Mouse (Mus musculus): ENCODE measurements around the gene Ralgapa2. TPM values are rescaled to one million over a fixed set of nuclear protein-coding genes. Genes with fewer than 3 reads are reported as not detected.

Gene Ralgapa2
- polyA plus RNA-seq, 1 experiment from 2014 or later, result 9.9 TPM

DNA sequence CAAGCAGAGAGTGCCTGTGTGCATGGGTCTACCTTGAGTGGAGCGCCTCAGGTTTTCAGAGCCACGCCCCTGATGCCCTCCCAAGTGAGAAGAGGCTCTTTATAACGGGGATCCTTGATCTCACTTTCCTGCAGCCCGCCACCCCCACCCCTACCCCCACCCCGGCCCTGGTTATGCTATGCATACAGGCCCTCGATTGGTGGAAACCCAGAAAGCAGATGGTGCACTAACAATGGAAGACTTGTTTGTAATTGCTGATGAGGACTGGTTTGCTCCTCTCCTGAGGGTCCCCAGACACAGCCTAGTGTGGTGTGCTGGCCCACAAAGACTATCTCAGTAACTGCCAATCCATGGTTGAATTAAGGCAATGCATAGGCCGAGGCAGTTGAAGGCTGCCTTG is 263.1 kb downstream of the Ralgapa2 start:
- H3K27ac ChIP-seq (ENCODE audit: low read depth, low read length), result no peak overlapping the region
- no peak overlapping the region for H3K4me2 ChIP-seq (ENCODE audit: low read length)
- WGBS, result 43% methylated on average over 7 of the region's 7 CpGs

DNA sequence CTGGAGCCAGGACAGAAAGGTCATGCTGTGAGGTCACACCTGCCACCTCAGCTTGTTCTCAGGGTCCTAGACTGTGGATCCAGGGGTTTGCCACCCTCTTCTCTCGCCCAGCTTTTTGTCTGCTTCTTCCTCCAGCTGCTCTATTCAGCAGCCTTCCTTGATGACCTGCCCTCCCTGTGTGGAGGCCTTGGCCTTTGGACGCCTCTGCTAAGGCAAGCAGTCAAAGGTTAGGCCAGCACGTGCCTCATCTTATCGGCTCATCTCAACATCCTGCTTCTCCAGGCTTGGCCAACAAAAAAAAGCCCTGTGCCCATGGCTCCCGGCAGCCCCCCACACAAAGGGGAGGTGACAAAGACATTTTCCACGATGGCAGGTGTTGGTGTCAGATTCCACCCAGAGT is 264.6 kb downstream of the Ralgapa2 start:
- Histone ChIP-seq H3K27ac (ENCODE audit: low read depth, low read length) (no peak overlapping the region), H3K9me3 (ENCODE audit: control insufficient read depth, low read length) (no peaks in the 10 kb centered on the region), H3K4me2 (ENCODE audit: low read length) (no peak overlapping the region), H3K27me3 (replicated peaks; ENCODE audit: control insufficient read depth, insufficient read depth, low read length) (no peaks in the 10 kb centered on the region), H3K9ac (ENCODE audit: low read depth, low read length) (no peak overlapping the region), H3K4me3 (ENCODE audit: low read length) (no peak overlapping the region), H3K4me1 (ENCODE audit: control insufficient read depth, insufficient read depth, low read depth, low read length) (0 out of 2 replicates have a peak, but pooled peaks cover 2% of the 10 kb centered on the region), H3K36me3 (ENCODE audit: control insufficient read depth, insufficient read depth, low read length) (peaks cover 2% of the 10 kb centered on the region; the same call in 1 of the 2 replicates)
- WGBS, result 39% methylated on average over 6 of the region's 6 CpGs
- ATAC-seq, result no peak

More for the DNA sequence above, 263.1 kb downstream of the Ralgapa2 start:
- Histone ChIP-seq H3K4me3 (ENCODE audit: low read length) (no peak overlapping the region), H3K9me3 (ENCODE audit: control insufficient read depth, low read length) (no peaks in the 10 kb centered on the region), H3K27me3 (replicated peaks; ENCODE audit: control insufficient read depth, insufficient read depth, low read length) (no peaks in the 10 kb centered on the region), H3K36me3 (ENCODE audit: control insufficient read depth, insufficient read depth, low read length) (peaks cover 2% of the 10 kb centered on the region; the same call in 1 of the 2 replicates), H3K4me1 (ENCODE audit: control insufficient read depth, insufficient read depth, low read depth, low read length) (0 out of 2 replicates have a peak, but pooled peaks cover 2% of the 10 kb centered on the region), H3K9ac (ENCODE audit: low read depth, low read length) (no peak overlapping the region)
- no peak for ATAC-seq

DNA sequence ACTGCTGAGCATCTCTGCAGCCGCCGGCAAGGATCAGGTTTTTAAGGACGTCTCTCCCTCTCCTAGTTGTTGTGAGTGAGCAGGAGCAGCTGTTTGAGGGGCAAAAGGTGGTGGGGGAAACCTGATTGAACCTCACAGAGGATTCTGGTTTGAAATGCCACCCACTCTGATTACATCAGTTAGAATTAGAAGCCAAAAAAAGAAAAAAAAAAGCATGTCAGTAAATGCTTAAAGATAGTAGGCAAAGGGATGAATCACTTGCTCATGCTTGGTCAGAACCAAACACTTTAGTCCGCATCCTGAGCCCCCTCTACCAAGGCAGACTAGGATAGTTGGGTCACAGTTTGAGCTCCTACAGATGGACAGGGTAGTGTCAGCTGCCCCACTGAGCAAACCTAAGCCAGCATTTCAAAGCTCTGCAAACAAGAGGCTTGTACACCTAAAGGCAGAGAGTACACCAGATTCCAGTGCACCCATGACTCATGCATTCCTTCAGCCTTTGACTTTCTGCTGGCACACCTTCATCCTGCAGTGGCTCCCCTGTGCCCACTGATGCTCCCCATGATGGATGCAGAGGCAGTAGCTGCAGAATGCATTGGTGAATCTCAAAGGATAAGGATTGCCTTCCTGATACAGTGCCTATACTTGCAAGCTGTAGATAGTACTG is 265.6 kb downstream of the Ralgapa2 start:
- H3K9me3 ChIP-seq (ENCODE audit: control insufficient read depth, low read length), result no peaks in the 10 kb centered on the region

DNA sequence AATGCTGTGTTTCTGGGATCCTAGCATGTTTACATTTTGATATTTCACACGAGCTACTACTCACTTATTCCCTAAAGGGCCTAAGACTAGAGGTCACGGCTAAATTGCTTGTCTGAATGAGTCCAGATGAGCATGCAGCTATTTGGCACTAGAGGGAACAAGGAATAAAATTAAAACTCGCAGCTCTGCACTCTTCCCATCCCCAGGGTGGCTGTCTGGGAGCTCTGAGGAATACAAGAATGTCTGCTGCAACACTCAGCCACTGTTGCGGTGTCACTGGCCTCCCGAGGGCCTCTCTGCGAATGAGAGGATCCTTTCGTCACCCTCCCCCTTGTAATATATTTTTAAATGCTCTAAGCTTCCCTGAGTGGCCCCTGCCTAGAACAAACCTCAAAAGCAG is 266.7 kb downstream of the Ralgapa2 start:
- Histone ChIP-seq H3K9me3 (ENCODE audit: control insufficient read depth, low read length) (no peaks in the 10 kb centered on the region), H3K27ac (ENCODE audit: low read depth, low read length) (no peak overlapping the region), H3K4me2 (ENCODE audit: low read length) (no peak overlapping the region), H3K9ac (ENCODE audit: low read depth, low read length) (no peak overlapping the region), H3K4me3 (ENCODE audit: low read length) (no peak overlapping the region), H3K4me1 (ENCODE audit: control insufficient read depth, insufficient read depth, low read depth, low read length) (no peaks in the 10 kb centered on the region), H3K36me3 (ENCODE audit: control insufficient read depth, insufficient read depth, low read length) (peaks cover 2% of the 10 kb centered on the region; the same call in 1 of the 2 replicates), H3K27me3 (replicated peaks; ENCODE audit: control insufficient read depth, insufficient read depth, low read length) (no peaks in the 10 kb centered on the region)
- 55% methylated on average over 7 of the region's 7 CpGs for WGBS
- ATAC-seq, result no peak

More for the DNA sequence above, 265.6 kb downstream of the Ralgapa2 start:
- H3K4me1 ChIP-seq (ENCODE audit: control insufficient read depth, insufficient read depth, low read depth, low read length), result 0 out of 2 replicates have a peak, but pooled peaks cover 2% of the 10 kb centered on the region
- H3K27me3 ChIP-seq (replicated peaks; ENCODE audit: control insufficient read depth, insufficient read depth, low read length), result no peaks in the 10 kb centered on the region
- H3K9ac ChIP-seq (ENCODE audit: low read depth, low read length), result no peak overlapping the region
- 85% methylated on average over 4 of the region's 4 CpGs for WGBS
- H3K4me3 ChIP-seq (ENCODE audit: low read length), result no peak overlapping the region
- no peak for ATAC-seq
- no peak overlapping the region for H3K4me2 ChIP-seq (ENCODE audit: low read length)
- peaks cover 2% of the 10 kb centered on the region; the same call in 1 of the 2 replicates for H3K36me3 ChIP-seq (ENCODE audit: control insufficient read depth, insufficient read depth, low read length)
- H3K27ac ChIP-seq (ENCODE audit: low read depth, low read length), result no peak overlapping the region

DNA sequence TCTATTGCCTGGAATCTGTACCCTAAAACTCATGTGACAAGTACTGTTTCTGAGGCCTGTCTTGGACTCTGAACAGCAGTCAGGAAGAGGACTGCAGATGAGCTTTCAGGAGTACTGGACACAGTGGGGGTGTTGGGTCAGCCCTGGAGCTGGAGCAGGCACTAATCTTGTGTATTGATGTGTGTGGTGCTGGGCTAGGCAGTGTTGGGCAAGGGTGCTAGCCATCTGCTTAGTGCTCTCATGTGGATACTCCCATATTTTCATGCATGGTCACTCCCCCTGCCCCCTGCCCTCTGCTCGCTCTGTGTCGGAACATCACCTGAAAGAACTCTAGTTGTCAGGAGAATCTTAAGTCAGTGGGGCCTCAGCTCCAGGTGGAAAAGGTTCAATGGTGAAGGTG is 268.1 kb downstream of the Ralgapa2 start:
- WGBS, result 74% methylated on average over 2 of the region's 2 CpGs
- Histone ChIP-seq H3K4me3 (ENCODE audit: low read length) (no peak overlapping the region), H3K9ac (ENCODE audit: low read depth, low read length) (no peak overlapping the region), H3K27ac (ENCODE audit: low read depth, low read length) (no peak overlapping the region), H3K4me2 (ENCODE audit: low read length) (no peak overlapping the region), H3K4me1 (ENCODE audit: control insufficient read depth, insufficient read depth, low read depth, low read length) (no peaks in the 10 kb centered on the region), H3K36me3 (ENCODE audit: control insufficient read depth, insufficient read depth, low read length) (peaks cover 2% of the 10 kb centered on the region; the same call in 1 of the 2 replicates), H3K27me3 (replicated peaks; ENCODE audit: control insufficient read depth, insufficient read depth, low read length) (no peaks in the 10 kb centered on the region), H3K9me3 (ENCODE audit: control insufficient read depth, low read length) (no peaks in the 10 kb centered on the region)
- ATAC-seq, result no peak; the same call in 1 of the 2 replicates

DNA sequence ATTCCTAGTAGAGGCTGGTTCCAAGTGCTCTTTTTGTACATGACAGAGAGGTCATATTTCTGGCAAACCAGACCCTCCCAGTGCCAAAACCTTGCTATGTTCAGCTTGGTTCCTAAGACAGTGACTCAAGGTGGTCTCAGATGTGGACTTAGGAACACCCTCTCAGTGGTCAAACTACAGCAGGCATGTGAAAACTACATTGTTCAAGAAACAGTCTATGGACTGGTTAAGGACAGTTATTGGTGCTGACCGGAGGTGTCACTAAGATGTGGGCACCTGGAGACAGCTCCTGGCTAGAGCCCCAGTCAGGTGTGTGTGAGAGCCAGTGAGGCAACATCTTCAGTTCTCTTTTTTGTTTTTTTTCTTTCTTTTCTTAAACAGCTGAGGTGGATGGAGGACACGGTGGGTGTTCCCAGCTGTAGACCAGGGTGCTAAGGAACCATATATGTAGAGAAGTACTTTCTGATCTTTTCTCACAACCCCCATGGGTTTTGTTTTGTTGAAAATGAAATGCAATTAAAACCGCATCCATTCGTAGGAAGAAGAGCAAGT is 272.9 kb downstream of the Ralgapa2 start:
- no peaks in the 10 kb centered on the region for H3K9me3 ChIP-seq (ENCODE audit: control insufficient read depth, low read length)
- no peak overlapping the region for H3K4me3 ChIP-seq (ENCODE audit: low read length)
- WGBS, result 83% methylated on average over 4 of the region's 4 CpGs
- no peaks in the 10 kb centered on the region for H3K27me3 ChIP-seq (replicated peaks; ENCODE audit: control insufficient read depth, insufficient read depth, low read length)
- no peak overlapping the region for H3K9ac ChIP-seq (ENCODE audit: low read depth, low read length)
- no peak for ATAC-seq
- H3K36me3 ChIP-seq (ENCODE audit: control insufficient read depth, insufficient read depth, low read length), result no peaks in the 10 kb centered on the region
- H3K27ac ChIP-seq (ENCODE audit: low read depth, low read length), result no peak overlapping the region
- H3K4me1 ChIP-seq (ENCODE audit: control insufficient read depth, insufficient read depth, low read depth, low read length), result no peaks in the 10 kb centered on the region
- no peak overlapping the region for H3K4me2 ChIP-seq (ENCODE audit: low read length)

DNA sequence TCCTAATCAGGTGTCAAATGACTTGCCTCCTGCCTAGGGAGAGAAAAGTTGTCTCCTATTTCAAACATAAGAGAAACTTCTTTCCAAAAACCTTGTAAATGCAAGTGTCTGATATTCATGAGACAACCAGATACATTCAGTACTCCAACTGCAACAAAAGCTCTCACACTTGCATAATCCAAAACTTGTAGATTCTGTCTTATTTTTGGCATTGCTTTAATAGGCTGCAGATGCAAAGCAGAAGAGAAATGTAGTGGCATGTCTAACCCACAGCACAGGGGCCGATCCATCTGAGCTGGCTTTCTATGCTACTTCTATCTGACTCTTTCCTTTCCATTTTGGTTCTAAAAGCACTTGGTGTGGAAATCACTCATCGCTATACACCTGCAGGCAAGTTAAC is 280.7 kb downstream of the Ralgapa2 start:
- WGBS, result 87% methylated on average over 2 of the region's 2 CpGs
- H3K36me3 ChIP-seq (ENCODE audit: control insufficient read depth, insufficient read depth, low read length), result no peaks in the 10 kb centered on the region
- H3K9me3 ChIP-seq (ENCODE audit: control insufficient read depth, low read length), result no peaks in the 10 kb centered on the region
- no peak overlapping the region for H3K9ac ChIP-seq (ENCODE audit: low read depth, low read length)
- no peaks in the 10 kb centered on the region for H3K4me1 ChIP-seq (ENCODE audit: control insufficient read depth, insufficient read depth, low read depth, low read length)
- no peak overlapping the region for H3K4me3 ChIP-seq (ENCODE audit: low read length)
- H3K27ac ChIP-seq (ENCODE audit: low read depth, low read length), result no peak overlapping the region
- H3K27me3 ChIP-seq (replicated peaks; ENCODE audit: control insufficient read depth, insufficient read depth, low read length), result peaks cover 5% of the 10 kb centered on the region; the same call in 1 of the 2 replicates
- no peak for ATAC-seq
- no peak overlapping the region for H3K4me2 ChIP-seq (ENCODE audit: low read length)

DNA sequence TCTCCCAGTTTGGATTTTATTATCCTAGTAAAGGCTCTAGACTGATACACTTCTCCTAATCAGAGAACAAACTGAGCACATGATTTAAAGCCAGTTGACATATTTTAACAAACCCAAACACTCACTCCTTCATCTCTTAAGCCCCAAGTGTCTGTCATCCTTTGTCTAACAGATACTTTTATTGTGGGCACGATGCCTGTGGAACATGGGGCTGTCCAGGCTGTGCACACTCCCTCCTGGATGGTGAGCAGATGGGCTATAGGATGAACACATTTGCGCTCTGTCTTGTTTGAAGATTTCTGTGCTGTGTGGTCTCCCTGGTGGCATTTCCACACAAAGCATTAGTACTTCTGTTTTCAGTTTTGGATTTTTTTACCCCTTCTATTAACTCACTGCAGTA is 283.7 kb downstream of the Ralgapa2 start:
- 61% methylated on average over 2 of the region's 2 CpGs for WGBS
- Histone ChIP-seq H3K27me3 (replicated peaks; ENCODE audit: control insufficient read depth, insufficient read depth, low read length) (peaks cover 14% of the 10 kb centered on the region), H3K4me1 (ENCODE audit: control insufficient read depth, insufficient read depth, low read depth, low read length) (peaks cover 2% of the 10 kb centered on the region), H3K9me3 (ENCODE audit: control insufficient read depth, low read length) (no peaks in the 10 kb centered on the region), H3K9ac (ENCODE audit: low read depth, low read length) (no peak overlapping the region), H3K36me3 (ENCODE audit: control insufficient read depth, insufficient read depth, low read length) (no peaks in the 10 kb centered on the region), H3K4me3 (ENCODE audit: low read length) (no peak overlapping the region), H3K4me2 (ENCODE audit: low read length) (no peak overlapping the region), H3K27ac (ENCODE audit: low read depth, low read length) (no peak overlapping the region)
- no peak for ATAC-seq

DNA sequence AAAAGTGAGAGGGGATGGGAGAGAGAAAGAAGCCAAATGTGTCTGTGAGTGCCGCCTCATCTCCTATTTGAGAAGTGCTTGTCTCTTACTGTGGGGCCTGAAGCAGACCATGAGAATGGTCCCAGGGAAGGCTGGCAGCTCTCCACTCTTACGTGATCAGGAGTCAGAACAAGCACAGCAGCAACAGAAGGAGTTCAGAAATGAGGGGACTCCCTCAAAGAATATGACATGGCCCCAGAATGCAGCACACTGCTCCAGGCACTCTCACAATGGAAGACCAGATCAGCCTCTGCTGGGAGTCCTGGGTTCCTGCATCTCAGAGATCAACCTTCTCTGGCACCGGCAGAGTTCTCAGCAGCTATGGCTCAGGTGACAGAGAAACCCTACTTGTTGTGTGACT is 284.5 kb downstream of the Ralgapa2 start:
- Histone ChIP-seq H3K9me3 (ENCODE audit: control insufficient read depth, low read length) (no peaks in the 10 kb centered on the region), H3K4me2 (ENCODE audit: low read length) (no peak overlapping the region), H3K4me3 (ENCODE audit: low read length) (no peak overlapping the region), H3K9ac (ENCODE audit: low read depth, low read length) (no peak overlapping the region), H3K27me3 (replicated peaks; ENCODE audit: control insufficient read depth, insufficient read depth, low read length) (peaks cover 18% of the 10 kb centered on the region), H3K36me3 (ENCODE audit: control insufficient read depth, insufficient read depth, low read length) (no peaks in the 10 kb centered on the region), H3K27ac (ENCODE audit: low read depth, low read length) (no peak overlapping the region), H3K4me1 (ENCODE audit: control insufficient read depth, insufficient read depth, low read depth, low read length) (peaks cover 9% of the 10 kb centered on the region)
- WGBS, result 59% methylated on average over 3 of the region's 3 CpGs
- ATAC-seq, result no peak
